Mouse (Mus musculus): ENCODE measurements around the gene Sfxn5.

Sfxn5 gene

DNA sequence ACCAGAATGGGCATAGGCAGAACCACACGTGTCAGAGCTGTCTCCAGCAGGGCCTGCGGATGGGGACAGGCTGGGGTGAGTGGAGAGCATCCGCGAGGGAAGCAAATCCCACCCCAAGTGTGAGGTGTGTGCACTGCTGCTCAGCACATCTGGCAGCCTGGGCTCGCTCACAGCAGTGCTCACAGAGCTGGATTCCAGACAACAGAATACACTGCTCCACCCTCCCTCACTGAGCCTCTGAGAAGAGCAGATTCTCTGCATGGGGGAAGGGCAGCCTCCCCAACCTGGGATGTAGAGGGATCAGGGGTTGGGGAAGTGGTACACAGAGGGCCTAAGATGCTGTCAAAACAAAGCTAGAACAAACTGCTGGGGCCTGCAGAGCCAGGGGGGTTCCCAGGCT lies 98.4 kb downstream of the Sfxn5 start:
- no peak for DNase-seq (ENCODE audit: low read depth in 2 of 2, low spot score in 2 of 2)

DNA sequence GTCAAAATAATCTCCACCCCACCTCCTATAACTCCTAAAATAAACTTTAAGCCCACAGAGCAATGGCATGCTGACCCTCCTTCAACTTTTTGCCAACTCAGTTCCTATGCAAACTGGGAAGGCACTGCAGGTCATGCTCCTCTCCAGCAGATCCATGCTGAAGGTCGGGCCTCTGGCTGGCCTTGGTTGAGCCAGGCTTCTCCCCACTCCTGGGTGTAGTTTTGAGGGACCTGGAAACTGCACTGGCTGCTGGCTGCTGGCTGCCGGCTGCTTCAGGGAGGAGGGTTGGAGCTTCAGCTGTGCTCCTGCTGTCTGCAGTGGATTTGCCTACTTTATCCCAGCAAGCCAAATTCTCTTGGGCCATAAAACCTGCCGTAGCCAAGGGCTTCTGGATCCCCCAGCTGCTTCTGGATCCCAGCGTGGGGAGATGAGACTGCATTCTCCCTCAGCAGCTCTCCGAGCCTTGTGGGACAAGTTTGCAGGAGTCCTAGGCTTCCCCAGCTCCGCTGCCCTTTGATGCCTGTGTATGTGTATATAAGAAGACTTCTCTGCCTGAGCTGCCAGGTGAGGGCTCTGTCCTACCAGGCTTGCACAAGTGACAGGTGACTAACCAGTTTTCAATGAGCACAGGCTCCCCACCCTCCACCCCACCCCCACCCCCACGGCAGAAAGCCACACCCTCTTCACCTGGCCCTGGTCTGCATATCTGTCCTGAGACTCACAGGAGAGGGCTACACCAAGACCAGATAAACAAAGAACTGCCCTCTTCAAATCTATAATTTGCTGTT lies 100.2 kb downstream of the Sfxn5 start:
- no peak for DNase-seq (ENCODE audit: low read depth in 2 of 2, low spot score in 2 of 2)

DNA sequence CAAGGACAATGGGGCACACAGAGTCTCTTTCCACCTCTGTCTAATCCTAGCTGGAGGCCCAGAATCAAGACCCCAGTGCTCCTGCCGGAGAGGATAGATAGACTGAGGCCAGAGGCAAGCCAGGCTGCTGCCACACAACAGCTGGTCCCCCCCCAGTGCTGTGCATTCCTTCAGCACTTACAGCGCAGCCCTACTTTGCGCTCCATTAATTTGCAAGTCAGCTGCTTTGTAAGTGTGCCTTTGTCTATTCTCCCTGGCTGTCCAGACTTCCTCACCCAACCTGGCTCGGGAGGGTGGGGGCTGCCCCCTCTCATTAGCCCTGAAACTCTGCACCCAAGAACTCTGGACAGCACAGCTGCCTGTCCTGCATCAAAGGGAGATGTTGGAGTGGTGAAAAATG lies 101.2 kb downstream of the Sfxn5 start:
- DNase-seq (ENCODE audit: low read depth in 2 of 2, low spot score in 2 of 2): no peak

DNA sequence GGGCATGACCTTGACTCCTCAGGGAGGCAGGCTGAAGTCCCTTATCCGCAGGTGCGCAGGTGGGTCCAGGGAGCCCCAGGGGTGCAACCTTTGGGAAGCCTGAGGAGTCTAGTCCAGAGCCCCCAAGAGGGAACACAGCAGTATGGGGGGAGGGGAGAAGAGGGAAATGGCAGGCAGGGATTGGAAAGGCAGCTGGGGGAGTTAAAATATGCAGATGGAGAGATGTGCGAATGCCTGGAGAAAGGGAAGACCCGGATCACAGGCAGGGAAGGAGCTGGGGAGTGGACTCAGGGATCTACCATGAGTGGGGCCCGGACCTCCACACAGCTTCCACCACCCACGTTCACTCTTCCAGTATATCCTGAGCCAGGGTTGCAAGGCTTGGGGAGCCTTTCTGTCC lies 101.8 kb downstream of the Sfxn5 start:
- DNase-seq (ENCODE audit: low read depth in 2 of 2, low spot score in 2 of 2): no peak

DNA sequence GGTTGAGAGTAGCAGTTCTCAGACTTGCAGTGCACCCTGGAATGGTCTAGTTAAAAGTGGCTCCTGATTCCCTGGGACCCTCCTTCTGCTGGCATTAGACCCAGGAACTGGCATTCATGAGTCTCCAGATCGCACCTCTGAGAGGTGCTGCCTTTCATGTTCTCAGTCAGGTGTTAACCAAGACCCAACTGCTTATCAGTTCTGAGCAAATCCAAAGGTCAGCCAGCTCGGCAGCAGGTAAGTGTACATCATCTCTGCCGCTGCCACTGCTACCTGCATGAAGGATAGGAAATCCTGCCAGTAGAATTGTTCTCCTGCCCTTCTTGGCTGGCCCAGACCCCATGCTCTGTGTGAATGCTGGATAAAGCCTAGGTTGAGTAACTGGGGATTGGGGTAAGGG lies 102.5 kb downstream of the Sfxn5 start:
- DNase-seq (ENCODE audit: low read depth in 2 of 2, low spot score in 2 of 2): no peak

DNA sequence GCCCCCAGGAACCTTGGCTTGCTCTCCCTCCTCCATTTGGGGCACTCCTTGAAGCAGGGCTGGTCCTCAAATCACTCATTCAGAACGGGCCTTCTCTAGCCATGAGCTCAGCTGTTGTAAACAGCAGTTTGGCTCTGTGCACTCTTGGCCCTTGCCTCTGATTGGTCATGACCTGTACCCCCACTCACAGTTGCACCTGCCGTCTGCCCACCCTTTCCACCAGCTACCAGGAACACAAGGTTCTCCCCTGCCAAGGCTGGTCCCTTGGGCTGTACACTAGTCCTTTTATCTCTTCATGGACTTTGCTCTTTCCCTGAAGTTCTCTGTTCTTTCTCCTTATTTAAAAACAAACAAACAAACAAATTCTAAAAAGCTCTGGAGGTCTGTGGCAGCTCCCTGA lies 105.7 kb downstream of the Sfxn5 start:
- no peak for DNase-seq (ENCODE audit: low read depth in 2 of 2, low spot score in 2 of 2)

DNA sequence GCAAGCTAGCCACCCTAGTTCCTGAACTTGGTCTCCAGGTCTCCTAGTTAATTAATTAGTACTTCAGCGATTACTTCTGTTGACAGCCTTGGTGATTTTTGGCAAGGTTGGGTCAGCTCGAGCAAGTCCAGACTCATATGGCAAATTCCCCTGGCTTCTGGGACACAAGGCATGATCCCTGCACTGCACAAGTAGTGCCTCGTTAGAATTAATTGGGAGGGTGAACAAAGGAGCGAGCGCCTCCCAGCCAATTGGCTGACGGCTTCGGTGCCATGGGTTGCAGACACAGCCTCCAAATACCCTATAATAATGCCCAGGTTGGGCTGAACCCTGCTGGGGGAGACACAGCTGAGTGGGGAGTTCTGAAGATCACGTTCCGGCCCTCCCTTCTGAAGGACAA lies 106.7 kb downstream of the Sfxn5 start:
- no peak for DNase-seq (ENCODE audit: low read depth in 2 of 2, low spot score in 2 of 2)

DNA sequence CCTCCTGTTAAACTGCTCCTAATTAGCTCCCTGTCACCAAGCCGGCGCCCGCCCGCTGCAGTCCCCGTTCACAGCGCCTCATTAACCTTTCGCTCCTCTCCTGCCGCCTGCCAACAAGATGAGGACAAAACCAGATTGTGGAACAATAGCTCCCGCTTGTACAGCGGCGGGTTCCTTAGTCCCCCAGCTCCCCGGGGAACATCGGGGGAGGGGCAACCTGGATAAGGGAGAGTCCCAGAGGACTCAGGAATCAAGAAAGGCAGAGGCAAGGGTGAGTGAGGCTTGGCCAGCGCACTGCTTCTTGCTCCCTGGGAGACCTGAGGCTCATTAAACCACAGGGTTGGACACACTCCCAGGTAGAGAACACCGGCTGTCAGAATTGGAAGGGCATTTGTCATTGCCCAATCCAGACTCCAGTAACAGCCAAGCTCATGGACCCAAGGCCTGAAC lies 108.8 kb downstream of the Sfxn5 start:
- DNase-seq (ENCODE audit: low read depth in 2 of 2, low spot score in 2 of 2): no peak

DNA sequence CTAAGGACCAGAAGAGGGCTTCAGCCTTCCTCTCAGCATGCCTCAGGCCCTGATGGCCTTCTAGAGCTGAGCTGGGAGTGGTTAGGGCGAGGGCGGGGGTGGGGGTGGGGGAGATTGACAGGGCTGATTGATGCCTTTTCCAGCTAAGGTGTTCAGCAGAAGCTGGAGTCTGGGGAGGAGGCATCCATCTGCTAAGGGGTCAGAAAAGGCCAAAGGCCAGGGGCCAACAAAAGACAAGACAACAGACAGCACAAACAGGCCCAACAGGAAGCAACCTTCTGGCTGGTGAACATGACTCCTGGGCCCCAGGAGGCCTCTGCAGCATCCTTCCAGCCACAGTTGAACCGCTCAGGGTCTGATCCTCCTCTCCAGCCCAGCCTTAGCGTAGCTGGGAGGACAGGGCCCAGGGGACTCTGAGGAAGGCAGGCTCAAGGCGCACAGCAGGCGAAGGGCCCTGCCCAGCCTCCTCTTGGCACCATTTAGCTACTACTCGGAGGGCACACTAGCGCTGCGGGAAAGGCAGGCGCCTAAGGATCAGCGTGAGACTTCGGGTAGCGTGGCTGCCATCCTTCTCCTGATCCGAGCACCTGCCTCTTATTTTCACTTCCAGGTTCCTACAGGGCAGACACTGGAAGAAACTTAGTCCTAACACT lies 109.6 kb downstream of the Sfxn5 start:
- DNase-seq (ENCODE audit: low read depth in 2 of 2, low spot score in 2 of 2): no peak

DNA sequence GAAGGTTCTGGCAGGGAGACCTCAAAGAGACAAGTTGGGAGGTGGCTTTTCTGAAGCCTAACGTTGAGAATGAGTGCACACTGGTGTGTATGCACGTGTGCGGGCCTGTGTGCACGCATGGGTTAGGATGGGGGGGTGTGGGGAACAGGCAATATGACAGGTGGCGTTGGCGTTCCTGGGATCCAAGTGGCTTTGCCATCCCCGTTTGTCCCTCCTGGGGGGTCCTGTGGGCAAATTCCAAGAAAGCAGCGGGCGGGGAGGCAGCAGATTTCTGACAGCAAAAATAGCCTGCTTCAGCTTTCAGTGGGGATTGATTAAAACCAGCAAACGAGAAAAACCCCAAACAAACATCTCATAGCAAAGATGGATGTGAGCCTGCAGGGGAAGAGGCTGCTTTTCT lies 110.7 kb downstream of the Sfxn5 start:
- DNase-seq (ENCODE audit: low read depth in 2 of 2, low spot score in 2 of 2): no peak

DNA sequence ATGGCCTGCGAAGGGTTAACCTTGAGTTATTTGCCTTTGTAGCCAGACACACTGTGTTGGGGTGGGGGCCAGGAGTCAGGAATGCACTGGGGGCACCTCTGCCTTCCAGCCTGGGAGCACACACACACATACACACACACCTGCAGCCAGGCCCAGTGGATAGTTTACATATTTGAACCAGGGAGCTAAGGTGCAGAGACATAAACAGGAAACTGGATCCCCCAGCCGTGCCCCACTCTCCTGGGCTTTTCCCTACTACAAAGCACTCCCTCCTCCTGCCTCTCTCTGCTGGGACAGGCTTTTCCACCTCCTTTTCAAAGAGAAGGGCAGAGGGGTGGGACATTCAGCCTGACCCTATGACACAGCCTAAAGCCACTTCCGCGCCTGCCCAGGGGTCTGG lies 112.3 kb downstream of the Sfxn5 start:
- no peak for DNase-seq (ENCODE audit: low read depth in 2 of 2, low spot score in 2 of 2)

DNA sequence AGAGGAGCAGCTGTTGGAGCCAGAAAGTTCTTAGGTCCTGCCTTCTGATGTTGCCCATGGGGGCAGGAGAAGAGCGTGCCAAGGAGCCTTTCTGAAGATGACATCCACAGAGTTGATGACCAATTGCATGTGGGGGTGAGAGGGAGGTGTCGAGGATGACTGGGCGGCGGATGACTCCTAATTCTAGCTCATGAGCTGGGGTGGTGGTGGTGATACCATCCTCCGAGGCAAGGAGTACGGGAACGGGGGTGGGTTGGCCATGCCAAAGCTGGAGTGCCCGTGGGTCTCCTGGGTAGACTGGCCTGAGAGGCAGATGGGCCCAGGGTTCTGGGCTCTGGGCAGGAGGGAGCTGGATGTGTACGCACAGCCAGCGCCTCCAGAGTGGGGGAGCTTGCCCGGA lies 113.5 kb downstream of the Sfxn5 start:
- no peak for DNase-seq (ENCODE audit: low read depth in 2 of 2, low spot score in 2 of 2)

DNA sequence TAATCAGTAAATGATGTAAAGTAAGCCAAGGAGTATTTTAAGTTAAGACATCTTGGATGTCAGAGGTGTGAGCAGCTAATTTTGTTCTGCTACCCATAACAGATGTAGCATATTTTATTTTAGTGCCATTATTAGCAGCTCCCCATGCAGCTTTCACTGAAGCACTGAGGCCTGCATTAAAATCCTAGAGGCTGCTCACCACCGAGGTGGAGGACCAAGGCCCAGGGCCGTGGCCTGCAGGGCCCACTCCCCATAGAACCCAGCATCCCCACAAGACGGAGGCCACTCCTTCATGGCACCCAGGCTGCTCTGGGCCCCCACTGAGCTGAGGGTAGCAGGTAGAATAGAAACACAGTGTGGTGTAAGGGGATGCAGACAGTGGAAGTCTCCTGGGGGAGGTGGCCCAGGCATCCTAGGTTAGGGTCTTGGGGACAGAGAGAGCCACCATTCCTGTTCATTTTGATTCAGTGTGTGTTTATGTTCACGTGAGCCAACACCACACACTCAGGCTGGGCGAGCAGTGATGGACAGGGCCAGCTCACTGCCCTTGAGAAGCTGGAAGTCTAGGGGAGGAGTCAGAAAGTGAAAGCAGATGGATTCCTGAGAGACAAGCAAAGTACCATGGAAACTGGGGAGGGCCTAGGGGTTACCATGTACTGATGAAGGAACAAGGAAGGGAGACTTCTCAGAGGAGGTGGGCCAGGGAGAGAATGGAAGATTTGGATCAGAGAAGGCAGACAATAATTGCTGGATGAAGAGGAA lies 114.4 kb downstream of the Sfxn5 start:
- DNase-seq (ENCODE audit: low read depth in 2 of 2, low spot score in 2 of 2): no peak

DNA sequence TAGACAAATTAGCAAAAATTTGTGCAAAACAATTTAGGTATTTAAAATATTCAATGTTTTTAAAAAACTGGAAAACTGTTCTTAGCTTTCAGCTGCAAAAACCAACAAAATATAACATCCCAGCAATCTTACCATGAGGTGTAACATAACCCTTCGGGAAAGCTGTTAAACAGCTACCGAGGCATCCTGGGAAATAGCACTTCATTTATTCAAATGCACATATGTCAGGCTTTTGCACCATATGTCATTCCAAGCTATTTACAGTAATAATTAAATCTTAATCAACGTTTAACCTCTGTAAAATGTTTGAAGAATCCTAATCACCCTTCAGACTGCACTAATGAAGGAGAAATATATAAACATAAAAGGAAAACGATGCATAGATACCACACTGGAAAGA lies 115.0 kb downstream of the Sfxn5 start:
- no peak for DNase-seq (ENCODE audit: low read depth in 2 of 2, low spot score in 2 of 2)

DNA sequence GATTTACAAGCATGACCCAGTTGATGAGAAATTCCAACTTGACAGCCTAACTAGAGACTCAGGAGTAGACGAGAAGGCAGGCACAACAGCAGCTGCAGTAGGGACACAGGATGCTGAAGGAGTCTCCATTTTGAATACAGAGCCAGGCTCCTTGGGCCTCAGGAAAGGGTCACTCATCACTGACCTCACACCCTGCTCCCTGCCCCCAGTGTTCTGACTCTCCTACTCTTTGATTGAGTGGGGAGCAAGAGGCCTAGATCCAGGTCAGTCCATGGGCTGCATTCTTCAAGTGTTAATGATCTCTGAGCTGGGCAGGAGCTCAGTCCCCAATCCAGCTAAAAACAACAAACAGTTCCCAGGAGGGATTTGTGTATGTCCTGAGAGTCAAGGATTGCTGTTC lies 122.5 kb downstream of the Sfxn5 start:
- DNase-seq (ENCODE audit: low read depth in 2 of 2, low spot score in 2 of 2): no peak

DNA sequence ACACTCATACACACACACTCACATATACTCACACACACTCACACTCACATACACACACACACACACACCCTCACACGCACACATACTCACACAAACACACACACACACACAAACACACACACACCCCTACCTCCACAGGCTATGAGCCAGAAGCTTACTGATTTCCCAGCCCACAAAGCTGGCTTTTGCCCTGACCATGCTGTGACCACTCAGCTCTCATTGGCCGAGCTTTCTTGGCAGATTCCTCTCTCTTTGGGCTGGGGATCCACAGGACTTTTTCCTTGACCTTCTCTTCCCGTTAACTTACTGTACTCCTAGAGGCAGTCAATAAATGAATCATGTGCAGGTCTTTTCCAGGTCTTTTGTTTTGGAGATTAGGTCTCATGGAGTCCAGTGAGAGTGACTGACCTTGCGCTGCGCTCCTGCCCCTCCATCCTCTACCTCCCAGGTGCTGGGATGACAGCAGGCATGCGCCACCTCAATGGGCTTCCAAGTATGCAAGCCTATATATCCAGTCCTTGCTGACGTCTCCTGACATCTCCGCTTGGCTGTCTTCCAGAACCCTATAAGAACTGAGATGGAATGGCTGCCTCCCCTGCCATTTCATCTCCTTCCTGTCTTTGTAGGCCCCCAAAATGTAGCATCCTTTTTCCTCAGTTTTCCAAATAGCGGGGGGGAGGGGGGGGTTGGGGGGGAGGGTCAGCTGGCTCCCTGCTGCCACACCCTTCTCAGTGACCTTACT lies 123.8 kb downstream of the Sfxn5 start:
- DNase-seq (ENCODE audit: low read depth in 2 of 2, low spot score in 2 of 2): no peak

DNA sequence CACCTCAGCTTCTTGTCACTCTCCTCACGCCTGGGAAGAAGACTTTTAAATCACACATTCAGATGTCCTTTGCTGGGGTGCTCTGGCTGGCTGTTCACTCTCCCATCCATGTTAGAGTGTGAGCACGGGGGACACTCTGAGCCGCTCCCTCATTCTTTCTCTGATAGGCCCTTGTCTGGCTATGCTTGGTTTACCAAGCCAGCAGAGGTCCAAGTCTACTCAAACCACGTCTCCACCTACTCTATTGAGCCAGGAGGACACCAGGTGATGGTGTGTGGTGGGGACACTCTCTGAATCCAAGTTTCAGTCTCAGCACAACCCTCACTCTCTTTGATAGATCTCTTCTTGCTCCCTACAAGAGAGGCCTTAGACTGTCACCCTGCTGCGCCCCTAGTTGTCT lies 125.9 kb downstream of the Sfxn5 start:
- DNase-seq (ENCODE audit: low read depth in 2 of 2, low spot score in 2 of 2): no peak

DNA sequence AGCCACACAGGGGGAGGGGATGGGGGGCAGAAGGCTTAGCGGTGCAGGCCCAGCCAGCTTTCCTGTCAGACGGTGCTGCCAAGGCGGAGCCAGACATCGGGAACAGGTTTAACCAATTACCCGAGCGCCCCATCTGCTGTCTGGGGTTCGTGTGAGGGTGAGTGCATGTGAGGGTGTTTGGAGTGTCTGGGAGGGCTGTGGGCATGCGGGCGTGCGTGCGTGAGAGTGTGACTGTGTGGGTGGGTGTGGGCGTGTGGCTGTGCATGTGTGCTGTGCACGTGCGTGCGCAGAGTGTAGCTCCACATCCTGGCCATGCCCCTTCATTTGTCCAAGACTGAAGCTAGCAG lies 126.3 kb downstream of the Sfxn5 start:
- no peak for DNase-seq (ENCODE audit: low read depth in 2 of 2, low spot score in 2 of 2)

DNA sequence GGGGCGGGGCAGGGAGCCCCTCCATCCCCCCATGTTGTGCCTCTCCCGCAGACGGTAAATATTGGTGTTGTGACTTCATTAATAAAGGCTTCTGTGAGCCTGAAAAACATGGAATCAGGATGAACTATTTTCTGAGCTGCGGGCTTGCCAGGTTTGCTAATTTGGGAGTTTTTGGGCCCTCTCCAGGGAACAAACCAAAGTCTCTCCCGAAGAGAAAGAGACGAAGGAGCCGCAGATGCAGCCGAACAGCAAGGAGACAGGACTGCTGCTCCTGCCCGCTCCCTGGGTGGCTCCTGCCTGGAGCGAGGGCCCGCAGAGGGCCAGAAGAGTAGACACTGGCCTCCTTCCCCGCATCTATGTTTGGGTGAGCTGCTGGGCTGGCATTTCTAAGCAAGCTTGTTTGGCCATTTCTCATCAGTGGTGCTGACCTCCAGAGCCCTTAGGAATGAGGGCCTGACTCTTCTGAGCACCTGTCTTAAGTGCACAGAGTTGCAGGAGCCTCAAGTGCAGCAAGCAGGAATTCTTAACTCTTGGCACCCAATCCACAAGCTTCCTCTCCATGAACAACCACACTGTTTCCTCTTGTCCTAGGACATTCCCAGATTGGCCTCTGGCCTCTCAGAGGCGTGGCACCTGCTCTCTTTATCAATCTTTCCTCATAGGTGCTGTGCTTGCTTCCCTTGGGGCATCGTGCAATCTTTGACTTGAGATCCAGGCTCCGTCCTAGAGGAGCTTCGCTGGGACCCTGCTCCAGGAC lies 126.9 kb downstream of the Sfxn5 start:
- DNase-seq (ENCODE audit: low read depth in 2 of 2, low spot score in 2 of 2): no peak

DNA sequence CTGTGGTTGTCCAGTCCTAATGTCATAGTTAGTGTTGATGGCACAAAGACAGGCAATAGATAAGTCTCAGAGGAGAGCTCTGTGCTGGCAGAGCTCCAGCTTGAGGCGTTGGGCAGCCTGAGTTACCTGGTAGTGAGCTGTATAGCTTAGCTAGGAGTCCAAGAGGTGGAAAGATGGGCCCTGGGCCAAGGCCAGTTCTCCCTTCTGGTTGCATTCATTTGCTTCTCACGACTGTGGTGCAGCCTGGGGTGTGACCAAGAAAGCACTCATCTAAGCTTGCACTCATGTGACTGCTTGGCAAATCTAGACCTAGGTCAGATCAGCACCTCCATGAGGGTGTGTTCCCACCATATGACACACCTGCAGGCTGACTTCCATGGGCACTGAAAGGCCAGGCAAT lies 135.3 kb downstream of the Sfxn5 start:
- DNase-seq (ENCODE audit: low read depth in 2 of 2, low spot score in 2 of 2): no peak
